Mouse (Mus musculus): ENCODE results near the gene F13b.

- no peak for TF ChIP-seq CTCF (IDR thresholded peaks at IDR 0.05; ENCODE audit: low read depth, low read length)
- TF ChIP-seq GATA1 (IDR thresholded peaks at IDR 0.05; ENCODE audit: borderline replicate concordance, low read length), result no peak
- TF ChIP-seq POLR2AphosphoS5 (IDR thresholded peaks at IDR 0.05; ENCODE audit: insufficient replicate concordance, low read depth, low read length), result no peak
- no peak for TF ChIP-seq GATA2 (IDR thresholded peaks at IDR 0.05; ENCODE audit: borderline replicate concordance, low read depth, low read length)
Measured at GRCm38 (mm10) chr1:139551311-139551710, 49.8 kb downstream of the F13b start.

Measured in G1E (cell line).